Mouse (Mus musculus) liver, embryonic 14.5 days (tissue): ENCODE data around the gene Shisa8.

Source experiments
- CTCF ChIP-seq: IDR thresholded peaks from 2 replicates; pipeline ENCODE4 v1.5.1; 2016; ENCODE audit warnings: antibody characterized with exemption, low read depth, control low read depth
- EP300 ChIP-seq: IDR thresholded peaks from 2 replicates; pipeline ENCODE4 v1.6.1; 2016; ENCODE audit warnings: antibody characterized with exemption, low read depth

DNA sequence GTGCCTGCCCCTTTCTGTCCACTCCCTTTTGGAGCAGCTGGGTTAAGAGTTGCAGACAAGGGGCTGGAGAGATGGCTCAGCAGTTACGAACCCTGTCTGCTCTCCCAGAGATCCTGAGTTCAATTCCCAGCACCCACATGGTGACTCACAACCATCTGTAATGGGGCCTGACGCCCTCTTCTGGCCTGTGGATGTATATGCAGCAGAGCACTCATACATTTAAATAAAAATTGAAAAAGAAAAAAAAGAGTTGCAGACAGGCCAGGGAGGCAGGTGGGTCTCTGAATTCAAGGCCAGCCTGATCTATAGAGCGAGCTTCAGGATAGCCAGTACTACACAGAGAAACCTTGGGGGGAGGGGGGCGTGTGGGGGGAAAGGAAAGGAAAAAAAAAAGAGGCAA, 25.2 kb downstream of the Shisa8 start:
- TF ChIP-seq CTCF (peak; percentile 22; the same call in 1 of the 2 replicates), EP300 (no peak)
